Mouse (Mus musculus) embryo, embryonic 10 days (tissue): ENCODE data around the gene Tmem176b.
"Not testable (repeated sequence)": the region's sequence is repeated elsewhere in the genome, so short reads cannot be mapped to it uniquely, and the experiment has no call there.

ENCODE experiments used
- DNase-seq: peaks from one replicate; pipeline ENCODE4 v3.0.0-alpha.2; 2015; ENCODE audit warnings: low spot score

Tmem176b gene

GRCm38 (mm10) chr6:48842111-48842842, 981 bp upstream of the Tmem176b start:
- no peak for DNase-seq

- DNase-seq: peak; percentile 20
Measured at GRCm38 (mm10) chr6:48840371-48840969, 826 bp downstream of the Tmem176b start, which contains the start of gene Tmem176a. Gene Tmem176a (plus strand): TSS chr6:48840919.

GRCm38 (mm10) chr6:48838321-48839080, 2.8 kb downstream of the Tmem176b start:
- no peak for DNase-seq

- no peak for DNase-seq
Measured at GRCm38 (mm10) chr6:48837516-48837915, 3.8 kb downstream of the Tmem176b start.

- no peak for DNase-seq
Measured at GRCm38 (mm10) chr6:48836146-48836545, 5.2 kb downstream of the Tmem176b start.

- no peak for DNase-seq
Measured at GRCm38 (mm10) chr6:48835241-48835640, 6.1 kb downstream of the Tmem176b start.

- no peak for DNase-seq
Measured at GRCm38 (mm10) chr6:48833515-48833914, 7.8 kb downstream of the Tmem176b start.

GRCm38 (mm10) chr6:48832426-48832825, 8.9 kb downstream of the Tmem176b start:
- no peak for DNase-seq

- DNase-seq: no peak
Measured at GRCm38 (mm10) chr6:48831141-48831540, 10.2 kb downstream of the Tmem176b start.

GRCm38 (mm10) chr6:48830241-48830640, 11.1 kb downstream of the Tmem176b start:
- DNase-seq: no peak

- DNase-seq: no peak
Measured at GRCm38 (mm10) chr6:48829651-48830050, 11.6 kb downstream of the Tmem176b start.

- DNase-seq: no peak
Measured at GRCm38 (mm10) chr6:48828976-48829375, 12.3 kb downstream of the Tmem176b start.

GRCm38 (mm10) chr6:48825016-48825415, 16.3 kb downstream of the Tmem176b start:
- DNase-seq: no peak

- not testable (repeated sequence) for DNase-seq
Measured at GRCm38 (mm10) chr6:48821991-48822785, 19.1 kb downstream of the Tmem176b start.

- peak; percentile 95 for DNase-seq
Measured at GRCm38 (mm10) chr6:48817815-48818214, 23.5 kb downstream of the Tmem176b start.

GRCm38 (mm10) chr6:48815013-48815412, 26.3 kb downstream of the Tmem176b start:
- DNase-seq: no peak

GRCm38 (mm10) chr6:48809494-48810219, 31.6 kb downstream of the Tmem176b start:
- no peak for DNase-seq

GRCm38 (mm10) chr6:48806746-48807145, 34.5 kb downstream of the Tmem176b start:
- no peak for DNase-seq

- DNase-seq: no peak
Measured at GRCm38 (mm10) chr6:48804346-48804745, 37.0 kb downstream of the Tmem176b start.

GRCm38 (mm10) chr6:48803406-48804051, 37.8 kb downstream of the Tmem176b start:
- no peak for DNase-seq

GRCm38 (mm10) chr6:48801897-48802296, 39.4 kb downstream of the Tmem176b start:
- DNase-seq: no peak
